Mouse (Mus musculus): Measurements from ENCODE around the gene Zfp141.

DNA sequence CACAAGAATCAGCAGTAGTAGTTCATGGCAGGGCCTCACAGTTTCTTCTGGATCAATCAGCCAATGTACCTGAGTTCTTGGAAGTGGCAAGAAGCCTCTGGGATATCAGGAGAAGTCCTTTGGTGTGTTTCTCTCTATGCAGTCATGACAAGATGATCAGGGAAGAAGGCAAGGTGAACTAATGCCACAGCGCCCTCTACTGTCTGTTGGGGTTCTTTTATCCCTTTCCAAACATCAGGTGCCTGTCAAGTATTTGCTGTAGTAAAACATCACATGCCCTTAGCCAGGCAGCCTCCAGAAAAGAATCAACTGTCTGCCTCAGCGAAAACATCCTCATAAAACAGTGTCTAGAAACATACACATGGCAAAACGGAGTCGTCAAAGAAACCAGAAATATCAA lies 50.9 kb downstream of the Zfp141 start:
- no peak for TF ChIP-seq CTCF (IDR thresholded peaks at IDR 0.05; ENCODE audit: borderline replicate concordance, extremely low read depth, insufficient read depth, insufficient read length)
- no peak for TF ChIP-seq POLR2A (IDR thresholded peaks at IDR 0.05; ENCODE audit: borderline replicate concordance, extremely low read depth, insufficient read depth, insufficient read length, poor library complexity, severe bottlenecking)

Measured in brain, embryonic 14.5 days (tissue).